Mouse (Mus musculus): ENCODE results near the gene Ilk.

Ilk gene

DNA sequence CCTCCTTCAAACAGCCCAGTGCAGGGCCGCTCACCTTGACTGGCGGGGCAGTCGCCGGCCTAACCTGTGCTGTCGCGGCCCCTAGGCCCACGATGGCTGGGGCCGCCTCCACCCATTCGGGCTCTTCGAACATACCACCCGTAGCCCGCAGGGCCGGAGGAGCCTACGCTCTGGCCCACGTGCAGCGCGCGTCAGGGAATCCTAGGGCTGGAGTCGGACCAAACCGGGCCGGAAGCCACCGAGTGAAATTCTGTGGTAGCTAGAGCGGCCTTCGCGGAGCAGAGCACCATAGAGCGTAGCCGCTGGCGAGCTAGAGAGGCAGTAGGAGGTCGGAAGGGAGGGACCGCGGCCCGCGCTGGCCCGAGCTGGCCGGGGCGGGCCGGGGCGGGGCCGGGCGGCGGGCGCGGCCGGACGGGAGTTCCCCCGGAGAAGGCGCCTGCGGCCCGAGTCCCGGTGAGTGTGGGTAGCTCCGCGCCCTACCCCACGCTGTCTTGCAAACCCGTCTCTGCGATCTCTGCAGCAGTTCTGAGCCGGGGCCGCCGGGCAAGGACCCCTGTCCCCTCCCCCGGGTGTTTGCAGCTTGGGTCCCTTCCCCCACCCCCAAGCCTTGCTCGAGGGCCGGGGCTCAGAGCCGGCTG lies at the start of gene Ilk:
Gene Ilk (plus strand): TSS at position 329 of the 638 bp plus-strand sequence.
- in situ Hi-C loops (cut with MseI, MboI), result loop anchor here in 1 of 2 experiments (10.0 kb wide), 1 partner anchor 68 kb away; no protein-coding TSS in a partner anchor

DNA sequence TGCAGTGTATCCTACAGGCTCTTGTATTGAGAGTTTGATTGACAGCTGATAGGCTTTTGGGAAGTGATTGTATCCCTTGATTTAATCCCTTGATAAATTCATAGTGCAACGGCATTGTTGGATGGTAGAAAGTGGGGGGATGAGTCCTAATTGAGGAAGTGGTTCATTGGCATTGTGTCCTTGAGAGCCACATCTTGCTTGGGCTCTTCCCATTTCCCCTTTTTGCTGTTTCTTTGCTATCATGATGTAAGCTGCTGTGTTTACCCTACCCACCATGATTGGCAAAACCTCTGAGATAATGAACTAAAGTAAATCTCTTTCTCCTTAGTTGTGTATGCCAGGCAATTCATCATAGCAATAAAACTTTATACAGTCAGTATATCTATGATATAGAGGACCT lies 45.5 kb upstream of the Ilk start:
- in situ Hi-C loops (cut with MseI, MboI), result no loop called here

DNA sequence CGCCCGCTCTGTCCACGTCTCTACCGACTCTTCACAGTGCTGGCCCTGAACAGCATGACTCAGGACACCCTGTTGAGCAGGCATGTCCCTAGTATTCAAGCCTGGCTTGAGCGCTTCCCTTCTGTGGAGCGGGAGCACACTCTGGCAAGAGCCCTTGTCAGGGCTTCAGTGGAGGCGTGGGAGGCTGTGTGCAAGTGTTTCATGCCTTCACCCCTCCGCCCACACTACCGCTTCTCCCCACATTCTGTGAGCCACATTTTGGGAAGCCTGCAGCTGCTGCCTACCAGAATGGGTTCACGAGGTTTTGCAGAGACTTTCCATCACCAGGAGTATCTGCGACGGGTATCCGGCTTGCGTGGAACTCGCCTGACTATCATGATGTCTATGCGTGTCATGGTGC lies 33.2 kb upstream of the Ilk start:
- in situ Hi-C loops (cut with MseI, MboI), result no loop called here

DNA sequence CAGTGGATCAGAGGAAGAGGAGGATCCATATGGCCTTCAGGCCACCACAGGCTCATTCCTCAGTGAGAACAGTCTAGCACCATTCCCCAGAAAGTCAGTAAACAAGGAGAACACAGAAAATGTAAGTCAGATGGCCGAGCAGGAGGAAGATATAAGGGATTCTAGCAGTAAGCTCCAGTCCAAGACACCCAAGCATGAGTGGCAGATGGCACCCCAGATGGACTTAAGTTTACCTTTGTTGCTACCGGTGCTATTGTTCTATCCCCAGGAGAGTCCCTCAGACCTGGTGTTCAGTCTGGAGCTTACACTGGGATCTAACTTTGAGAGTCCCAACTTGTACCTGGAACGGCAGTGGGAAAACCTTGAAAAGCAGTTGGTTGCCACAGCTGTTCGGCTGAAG lies 32.6 kb upstream of the Ilk start:
- in situ Hi-C loops (cut with MseI, MboI), result no loop called here

DNA sequence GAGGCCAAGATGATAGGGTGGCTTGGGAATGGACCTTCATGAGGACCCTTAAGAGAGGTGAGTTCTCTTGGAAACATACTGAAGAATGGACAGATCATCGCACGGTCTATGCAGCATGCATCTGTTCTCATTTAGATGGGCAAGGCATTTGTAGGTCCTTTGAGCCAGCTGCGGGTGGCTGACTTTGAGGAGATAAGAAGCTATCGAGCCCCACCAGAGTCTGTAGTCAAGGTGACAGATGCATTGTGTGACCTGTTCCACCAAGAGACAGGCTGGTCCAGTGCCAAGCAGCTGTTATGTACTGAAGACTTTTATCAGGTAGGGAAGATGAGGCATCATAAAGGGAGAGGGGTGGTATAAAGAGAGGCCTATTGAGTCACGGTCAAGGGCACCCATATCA lies 27.7 kb upstream of the Ilk start:
- in situ Hi-C loops (cut with MseI, MboI), result no loop called here

DNA sequence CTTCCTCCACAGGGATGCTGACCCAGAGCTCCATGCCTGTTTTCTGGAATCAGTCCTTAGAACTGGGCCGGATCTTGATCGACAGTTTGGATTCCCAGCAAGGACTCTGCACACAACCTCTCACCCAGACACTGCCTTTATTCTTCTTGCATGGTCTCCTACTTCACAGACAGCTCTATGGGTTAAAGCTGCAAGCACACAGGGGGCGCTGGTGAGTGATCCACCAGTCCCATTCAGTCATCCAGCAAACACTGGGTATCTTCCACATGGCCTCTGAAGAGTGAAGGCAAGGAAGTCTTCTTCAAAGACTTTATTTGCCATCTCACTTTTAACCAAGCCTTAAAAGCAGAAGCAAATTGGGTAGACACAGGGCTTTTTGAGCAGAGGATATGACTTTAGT lies 21.0 kb upstream of the Ilk start:
- in situ Hi-C loops (cut with MseI, MboI), result no loop called here

DNA sequence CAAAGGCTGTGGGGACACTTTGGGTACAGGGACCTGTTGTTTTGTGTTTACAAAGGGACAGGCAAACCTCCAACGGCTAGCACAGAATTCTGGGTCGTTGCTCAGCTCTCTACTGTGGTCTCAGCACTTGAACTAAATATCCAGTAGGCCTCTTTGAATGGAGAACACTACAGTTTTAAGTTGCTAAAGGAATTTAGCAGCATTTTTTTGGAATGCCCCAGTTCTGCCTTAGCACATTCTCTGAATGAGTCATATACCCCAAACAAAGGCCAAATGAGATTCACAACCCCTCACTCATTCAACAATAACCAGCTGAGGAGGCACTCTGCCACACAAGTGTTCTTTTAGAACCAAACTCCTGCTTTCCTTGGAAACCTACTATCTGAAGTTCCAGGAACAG lies 14.5 kb upstream of the Ilk start:
- in situ Hi-C loops (cut with MseI, MboI), result no loop called here

DNA sequence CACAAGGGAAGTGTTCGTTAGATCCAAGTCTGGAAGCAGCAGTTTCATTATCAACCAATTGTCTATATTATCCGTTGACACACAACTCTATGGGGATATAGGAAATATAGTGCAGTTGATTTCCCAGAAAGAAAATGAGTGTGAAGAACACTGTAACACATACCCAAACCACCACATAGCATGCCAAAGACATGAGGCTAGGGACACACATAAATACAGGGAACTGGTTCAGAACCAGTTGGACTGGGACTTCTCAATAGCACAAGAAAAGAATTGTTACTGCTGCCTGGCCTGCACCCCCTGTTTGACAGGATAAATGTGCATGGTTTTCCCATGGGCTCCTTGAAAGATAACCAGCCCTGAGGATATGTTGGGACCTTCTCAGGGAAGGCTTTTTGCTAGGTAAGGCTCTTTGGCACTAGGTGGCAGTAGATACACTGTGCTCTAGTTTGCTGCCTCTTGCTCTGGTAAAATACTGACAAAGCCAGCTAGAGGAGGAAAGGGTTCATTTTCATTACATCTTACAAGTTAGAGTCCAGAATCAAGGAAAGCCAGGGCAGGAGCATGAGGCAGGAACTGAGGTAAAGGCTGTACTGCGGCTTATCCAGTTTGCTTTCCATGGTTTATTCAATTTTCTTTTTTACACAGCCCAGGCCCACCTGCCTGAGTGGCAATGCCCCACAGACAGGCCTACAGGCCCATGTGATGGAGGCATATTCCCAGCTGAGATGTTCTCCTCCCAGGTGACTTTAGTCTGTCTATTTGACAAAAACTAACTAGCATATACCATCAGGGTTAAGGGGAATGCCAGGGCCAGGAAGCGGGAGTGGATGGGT lies 10.0 kb upstream of the Ilk start:
- in situ Hi-C loops (cut with MseI, MboI), result no loop called here

DNA sequence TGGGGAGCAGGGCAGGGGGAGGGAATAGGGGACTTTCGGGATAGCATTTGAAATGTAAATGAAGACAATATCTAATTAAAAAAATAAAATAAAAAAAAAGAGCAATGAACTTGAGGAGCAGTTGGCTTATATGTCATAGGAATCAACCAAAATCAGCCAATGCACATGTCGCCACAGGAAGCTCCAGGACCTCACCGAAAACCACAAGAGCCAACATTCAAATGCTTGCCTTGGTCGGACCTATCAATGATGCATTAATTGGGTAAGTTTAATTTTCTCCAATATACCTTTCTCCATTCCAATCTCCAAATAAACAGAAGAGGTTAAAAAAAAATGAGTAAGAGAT lies 9.4 kb upstream of the Ilk start:
- in situ Hi-C loops (cut with MseI, MboI), result no loop called here

DNA sequence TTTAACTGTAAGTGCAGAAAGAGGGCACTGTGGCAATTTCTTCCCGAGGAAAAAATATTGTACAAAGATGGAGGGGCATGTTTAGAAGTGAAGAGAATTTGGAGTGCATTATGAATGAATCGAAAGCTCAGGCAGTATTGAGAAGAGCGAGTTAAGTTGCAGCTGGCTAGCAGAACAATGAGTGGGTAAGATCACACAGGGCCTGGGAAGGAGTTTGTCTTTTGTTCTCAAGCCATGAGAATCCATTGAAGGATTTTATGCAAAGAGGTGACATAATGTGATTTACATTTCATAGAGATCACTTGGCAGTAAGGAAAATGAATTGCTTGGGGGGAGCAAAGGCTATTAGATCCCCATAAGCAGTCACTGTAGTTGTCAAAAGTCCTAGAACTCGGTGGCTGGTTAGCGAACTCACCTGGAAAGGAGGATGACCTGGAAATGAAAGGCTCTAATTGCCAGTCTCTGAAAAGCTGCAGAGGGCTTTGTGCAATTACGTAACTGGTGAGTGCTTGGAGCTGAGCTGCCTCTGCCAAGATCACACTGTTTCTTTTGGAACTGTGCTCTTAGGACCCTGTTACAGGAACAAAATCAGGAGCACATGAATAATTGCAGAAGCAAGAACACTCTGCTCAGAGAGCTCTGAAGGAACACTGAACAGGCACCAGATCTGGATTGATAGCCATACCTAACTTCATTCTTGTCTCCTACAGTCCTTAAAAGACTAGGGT lies 7.5 kb upstream of the Ilk start:
- in situ Hi-C loops (cut with MseI, MboI), result no loop called here

DNA sequence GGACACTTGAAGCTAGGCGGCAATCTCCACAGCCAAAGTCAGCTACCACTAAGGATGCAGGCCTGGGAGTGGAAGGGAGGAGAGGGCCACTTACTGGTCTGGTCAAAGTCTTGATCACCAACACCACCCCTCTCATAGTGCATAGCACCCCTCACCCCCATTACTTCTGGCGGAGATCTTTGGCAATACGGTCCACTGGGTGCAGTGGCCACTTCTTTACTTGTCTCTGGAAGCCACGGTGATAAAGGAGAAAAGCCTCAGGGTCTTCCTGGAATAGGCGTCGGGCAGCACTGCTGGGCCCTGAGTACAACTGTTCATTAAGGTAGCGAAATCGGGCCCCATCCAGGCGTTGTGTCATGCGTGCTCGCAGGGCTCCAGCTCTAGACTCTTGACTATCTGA lies 2.6 kb upstream of the Ilk start:
- in situ Hi-C loops (cut with MseI, MboI), result loop anchor here in 1 of 2 experiments (10.0 kb wide), 1 partner anchor 71 kb away; no protein-coding TSS in a partner anchor

DNA sequence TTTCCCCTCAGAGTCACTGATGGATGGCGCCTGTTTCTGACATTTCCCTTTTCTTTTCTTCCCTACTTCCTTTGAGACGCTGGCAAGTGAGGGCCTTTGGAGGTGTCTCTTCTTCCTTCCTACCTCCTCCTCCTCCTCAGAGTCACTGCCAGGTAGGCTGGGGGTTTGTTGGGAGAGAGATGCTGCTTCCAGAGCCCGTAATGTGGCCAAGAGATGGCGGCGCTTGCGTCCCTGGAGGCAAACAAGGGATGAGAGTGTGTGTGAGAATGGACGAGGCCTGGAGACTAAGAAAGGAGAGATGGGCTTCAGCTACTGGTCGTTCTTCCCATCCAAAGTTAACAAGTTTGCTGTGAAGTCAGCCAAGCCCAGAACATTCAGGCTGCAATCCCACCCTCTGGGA lies 1.6 kb upstream of the Ilk start:
- in situ Hi-C loops (cut with MseI, MboI), result loop anchor here in 1 of 2 experiments (10.0 kb wide), 1 partner anchor 70 kb away; no protein-coding TSS in a partner anchor

DNA sequence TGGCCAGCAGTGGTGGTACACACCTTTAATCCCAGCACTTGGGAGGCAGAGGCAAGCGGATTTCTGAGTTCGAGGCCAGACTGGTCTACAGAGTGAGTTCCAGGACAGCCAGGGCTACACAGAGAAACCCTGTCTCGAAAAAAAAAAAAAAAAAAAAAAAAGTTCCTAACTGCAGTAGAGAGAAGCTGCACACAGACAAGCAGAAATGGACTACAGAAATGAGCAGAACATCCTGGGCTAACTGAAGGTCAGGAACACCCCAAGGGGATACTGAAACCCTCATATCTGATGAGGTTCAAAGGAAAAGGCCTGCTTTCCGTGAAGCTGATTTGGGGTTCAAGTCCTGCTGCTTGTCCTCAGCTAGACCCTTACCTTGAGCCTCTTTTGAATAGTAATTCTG lies 928 bp upstream of the Ilk start:
- in situ Hi-C loops (cut with MseI, MboI), result loop anchor here in 1 of 2 experiments (10.0 kb wide), 1 partner anchor 69 kb away; no protein-coding TSS in a partner anchor

DNA sequence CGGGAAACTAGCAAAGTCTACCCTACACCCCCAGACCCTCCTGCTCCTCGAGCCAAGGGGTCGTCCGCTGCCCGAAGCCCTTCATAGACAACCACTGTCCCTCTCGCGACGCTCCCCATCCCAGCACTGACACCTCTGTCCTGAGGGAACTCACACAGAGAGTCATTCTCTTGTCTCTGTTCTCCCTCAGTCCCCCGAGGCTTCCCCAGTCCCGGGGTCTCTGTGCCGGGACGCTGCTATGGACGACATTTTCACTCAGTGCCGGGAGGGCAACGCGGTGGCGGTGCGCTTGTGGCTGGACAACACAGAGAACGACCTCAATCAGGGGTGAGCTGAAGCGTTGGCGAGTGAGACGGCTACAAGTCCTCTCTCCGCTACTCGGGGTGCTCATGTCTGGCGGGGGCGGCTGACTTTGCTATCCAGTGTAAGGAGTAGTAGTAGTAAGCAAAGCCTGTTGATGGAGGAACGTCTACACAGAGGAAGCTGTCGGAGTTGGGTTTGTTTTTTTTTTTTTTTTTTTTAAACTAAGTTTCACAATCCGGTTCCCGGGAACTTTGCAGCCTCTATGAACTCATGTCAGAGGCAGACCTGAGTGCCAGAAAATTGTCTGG lies 624 bp downstream of the Ilk start, which contains the start of gene Rrp8:
Gene Rrp8 (minus strand): TSS at position 475 of the 611 bp plus-strand sequence.
- in situ Hi-C loops (cut with MseI, MboI), result loop anchor here in 1 of 2 experiments (10.0 kb wide), 1 partner anchor 68 kb away; no protein-coding TSS in a partner anchor

DNA sequence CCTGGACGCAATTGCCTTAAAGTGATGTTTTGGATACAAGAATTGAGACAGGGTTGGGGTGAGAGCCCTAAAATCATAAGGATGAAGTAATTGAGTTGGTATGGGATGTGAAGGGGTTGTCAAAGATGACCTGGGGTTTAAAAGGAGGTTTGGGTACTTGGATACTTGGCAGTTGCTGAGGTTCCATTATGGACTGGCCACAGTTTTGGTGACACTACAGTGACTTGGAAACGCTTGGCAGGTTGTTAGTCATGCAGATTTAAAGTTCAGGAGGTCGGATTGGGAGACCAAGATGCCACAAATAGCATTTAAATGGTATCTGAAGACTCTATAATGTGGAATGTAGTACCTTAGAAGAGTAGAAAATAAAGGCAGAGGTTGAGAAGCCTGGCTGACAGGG lies 1.3 kb downstream of the Ilk start:
- in situ Hi-C loops (cut with MseI, MboI), result loop anchor here in 1 of 2 experiments (10.0 kb wide), 1 partner anchor 67 kb away; no protein-coding TSS in a partner anchor

DNA sequence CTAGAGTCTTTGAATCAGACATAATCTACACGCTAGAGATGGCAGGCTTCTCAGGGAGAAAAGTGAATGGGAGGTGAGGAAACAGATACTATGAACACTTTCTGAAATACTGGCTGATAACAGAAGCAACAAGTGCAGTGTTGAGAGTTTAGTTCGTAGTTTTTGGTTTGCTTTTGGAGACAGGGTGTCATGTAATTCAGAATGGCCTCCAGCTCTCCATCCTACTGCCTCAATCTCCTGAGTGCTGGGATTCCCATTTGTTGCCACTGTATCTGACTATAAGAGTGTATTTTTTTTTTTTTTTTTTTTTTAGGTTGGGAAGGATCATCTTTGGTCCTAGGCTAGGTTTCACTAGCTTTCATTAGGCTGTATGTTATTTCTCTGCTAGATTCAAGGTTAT lies 1.9 kb downstream of the Ilk start:
- in situ Hi-C loops (cut with MseI, MboI), result loop anchor here in 1 of 2 experiments (10.0 kb wide), 1 partner anchor 67 kb away; no protein-coding TSS in a partner anchor

DNA sequence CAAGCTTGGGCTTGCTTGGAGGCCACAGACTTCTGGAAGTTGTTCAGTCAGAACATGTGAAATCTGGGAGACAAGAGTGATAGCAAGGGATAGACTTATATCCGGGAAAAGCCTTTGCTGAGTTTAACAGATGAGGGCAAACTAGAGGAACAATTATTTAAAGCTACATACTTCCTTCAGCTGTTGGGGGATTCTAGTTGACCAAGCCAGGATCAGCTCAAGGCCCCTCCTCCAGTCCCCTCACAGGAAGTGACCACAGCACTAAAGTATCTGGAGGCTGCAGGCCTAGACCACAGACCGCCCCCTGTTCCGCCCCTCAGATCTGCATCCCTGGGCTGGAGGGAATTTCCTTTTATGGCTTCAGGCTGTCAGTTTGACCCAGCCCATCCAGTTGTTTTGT lies 2.6 kb downstream of the Ilk start:
- in situ Hi-C loops (cut with MseI, MboI), result loop anchor here in 1 of 2 experiments (10.0 kb wide), 1 partner anchor 66 kb away; no protein-coding TSS in a partner anchor

DNA sequence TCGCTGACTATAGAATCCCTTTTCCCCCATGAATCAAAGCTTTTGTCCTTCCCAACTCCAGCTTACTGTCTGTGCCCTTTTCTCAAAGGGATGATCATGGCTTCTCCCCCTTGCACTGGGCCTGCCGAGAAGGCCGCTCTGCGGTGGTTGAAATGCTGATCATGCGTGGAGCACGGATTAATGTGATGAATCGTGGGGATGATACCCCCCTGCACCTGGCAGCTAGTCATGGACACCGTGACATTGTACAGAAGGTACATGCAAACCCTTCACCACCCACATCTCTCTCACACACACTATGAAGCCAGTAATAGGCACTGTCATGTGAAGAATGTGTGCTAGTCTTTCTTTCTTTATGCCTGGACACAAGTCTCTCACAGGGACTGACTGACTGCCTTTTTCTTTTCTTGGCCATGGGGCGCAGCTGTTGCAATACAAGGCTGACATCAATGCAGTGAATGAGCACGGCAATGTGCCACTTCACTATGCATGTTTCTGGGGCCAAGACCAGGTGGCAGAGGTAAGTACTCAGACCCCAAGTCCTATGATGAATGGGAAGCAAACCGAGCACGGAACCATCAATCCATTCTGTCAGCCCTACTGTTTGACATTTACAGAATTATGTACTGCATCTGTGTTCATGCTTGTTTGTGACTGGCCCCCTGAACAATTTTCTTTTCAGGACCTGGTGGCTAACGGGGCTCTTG lies 3.9 kb downstream of the Ilk start:
- in situ Hi-C loops (cut with MseI, MboI), result no loop called here

DNA sequence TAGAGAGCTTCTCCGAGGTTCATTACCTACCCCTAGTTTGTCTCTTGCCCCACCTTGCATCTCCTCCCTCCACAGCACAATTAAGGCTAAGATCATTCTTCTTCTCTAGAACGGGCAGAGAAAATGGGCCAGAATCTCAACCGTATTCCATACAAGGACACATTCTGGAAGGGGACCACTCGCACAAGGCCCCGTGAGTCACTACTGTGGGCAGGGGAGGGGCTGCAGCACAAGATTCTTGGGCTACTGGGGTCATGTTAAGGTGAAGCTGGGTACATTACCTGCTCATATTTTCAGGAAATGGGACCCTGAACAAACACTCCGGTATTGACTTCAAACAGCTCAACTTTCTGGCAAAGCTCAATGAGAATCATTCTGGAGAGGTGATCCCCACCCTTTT lies 4.5 kb downstream of the Ilk start:
- in situ Hi-C loops (cut with MseI, MboI), result no loop called here

DNA sequence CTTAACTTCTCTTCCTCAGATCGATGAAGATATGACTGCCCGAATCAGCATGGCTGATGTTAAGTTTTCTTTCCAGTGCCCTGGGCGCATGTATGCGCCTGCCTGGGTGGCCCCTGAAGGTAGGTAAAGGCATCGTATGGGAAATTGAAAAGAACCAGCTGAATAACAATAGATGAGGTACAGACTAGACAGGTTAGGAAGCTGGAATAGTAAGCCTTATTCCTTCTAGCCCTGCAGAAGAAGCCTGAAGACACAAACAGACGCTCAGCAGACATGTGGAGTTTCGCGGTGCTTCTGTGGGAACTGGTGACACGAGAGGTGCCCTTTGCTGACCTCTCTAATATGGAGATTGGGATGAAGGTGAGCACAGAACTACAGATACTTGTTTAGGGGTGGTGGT lies 5.6 kb downstream of the Ilk start:
- in situ Hi-C loops (cut with MseI, MboI), result no loop called here
